Mouse (Mus musculus) forebrain, embryonic 11.5 days (tissue): ENCODE measurements around the gene Wdr62. TPM values are rescaled to one million over a fixed set of nuclear protein-coding genes. Genes with fewer than 3 reads are reported as not detected.
A peak's percentile ranks its signal among the peaks of the same experiment; 100 is the strongest.
"Not testable (repeated sequence)": the region's sequence is repeated elsewhere in the genome, so short reads cannot be mapped to it uniquely, and the experiment has no call there.

Experiments used
- ATAC-seq: fragments of 200-750 bp; cut with Nextera tagmentation; replicated peaks from 2 replicates; pipeline ENCODE4 v1.8.0; 2017; ENCODE audit warnings: moderate TSS enrichment; ENCODE audit not compliant: low FRiP score
- DNase-seq: peaks from one replicate; pipeline ENCODE4 v3.0.0-alpha.2; 2017; ENCODE audit warnings: low spot score
- H3K27ac ChIP-seq: fragments of 300-500 bp; sonication (generic); 2 replicates; pipeline ENCODE4 v1.5.1; 2014; ENCODE audit warnings: low read depth, low read length
- H3K27me3 ChIP-seq: fragments of 300-500 bp; sonication (generic); 2 replicates; pipeline ENCODE4 v1.6.1; 2014; ENCODE audit warnings: mild to moderate bottlenecking, low read length, mixed read lengths; ENCODE audit not compliant: control insufficient read depth, insufficient read depth
- H3K36me3 ChIP-seq: fragments of 300-500 bp; sonication (generic); 2 replicates; pipeline ENCODE4 v1.6.1; 2014; ENCODE audit warnings: mild to moderate bottlenecking, low read length, moderate library complexity, mixed read lengths; ENCODE audit not compliant: control insufficient read depth, insufficient read depth
- H3K4me1 ChIP-seq: fragments of 300-500 bp; sonication (generic); replicated peaks from 2 replicates; pipeline ENCODE4 v1.6.1; 2014; ENCODE audit warnings: low read length, mixed read lengths; ENCODE audit not compliant: control insufficient read depth, insufficient read depth
- H3K4me2 ChIP-seq: fragments of 300-500 bp; sonication (generic); 2 replicates; pipeline ENCODE4 v1.6.1; 2014; ENCODE audit warnings: low read depth, mild to moderate bottlenecking, low read length, moderate library complexity, mixed read lengths; ENCODE audit not compliant: severe bottlenecking
- H3K4me3 ChIP-seq: fragments of 300-500 bp; sonication (generic); 2 replicates; pipeline ENCODE4 v1.5.1; 2014; ENCODE audit warnings: low read depth, low read length
- H3K9ac ChIP-seq: fragments of 300-500 bp; sonication (generic); 2 replicates; pipeline ENCODE4 v1.6.1; 2014; ENCODE audit warnings: low read length
- H3K9me3 ChIP-seq: fragments of 300-500 bp; sonication (generic); 2 replicates; pipeline ENCODE4 v1.6.1; 2016; ENCODE audit warnings: low read length, mixed read lengths; ENCODE audit not compliant: control insufficient read depth
- WGBS: fragments of 180-500 bp; shearing (Covaris S2); extraction: QIAGEN DNeasy Blood & Tissue Kit; methylation state at CpG from one replicate; pipeline ENCODE4 v1.1.7; 2014; 5-methylcytosine and 5-hydroxymethylcytosine counted together
- polyA plus RNA-seq: library from polyadenylated mRNA; unstranded; fragments of >200 nt; fragmentation: Nextera tagmentation; extraction: Ambion mirVana; gene quantifications from 2 replicates; pipeline ENCODE4 v1.2.1, GENCODE M21; 2014

The Wdr62 gene
- polyA plus RNA-seq, 1 experiment from 2014 or later, result 21.7 TPM

DNA sequence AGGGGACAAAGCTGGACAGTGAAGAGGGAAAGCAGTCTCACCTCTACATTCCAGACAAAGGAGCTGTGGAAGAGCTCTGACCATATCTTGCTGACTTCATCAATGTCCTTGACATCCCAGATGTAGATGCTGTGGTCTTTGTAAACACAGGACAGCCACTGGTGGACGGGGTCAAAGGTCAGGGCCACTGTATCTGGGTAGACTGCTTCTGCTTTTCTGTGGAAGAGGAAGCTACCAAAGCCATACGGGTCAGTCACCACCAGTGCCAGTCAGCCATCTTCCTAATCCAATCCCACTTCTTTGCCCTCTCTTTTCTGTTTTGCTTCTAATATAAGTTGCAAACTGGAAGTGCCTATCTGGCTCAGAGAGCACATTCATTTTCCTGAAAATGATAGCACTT, 15.2 kb downstream of the Wdr62 start:
- Histone ChIP-seq H3K9me3 (no peaks in the 10 kb centered on the region), H3K4me2 (no peak overlapping the region), H3K27me3 (no peaks in the 10 kb centered on the region), H3K36me3 (peaks cover 5% of the 10 kb centered on the region; the same call in 1 of the 2 replicates), H3K27ac (no peak overlapping the region), H3K9ac (no peak overlapping the region), H3K4me3 (no peak overlapping the region), H3K4me1 (no peaks in the 10 kb centered on the region)
- 80% methylated on average over 2 of the region's 2 CpGs for WGBS
- ATAC-seq (no peak), DNase-seq (no peak)

DNA sequence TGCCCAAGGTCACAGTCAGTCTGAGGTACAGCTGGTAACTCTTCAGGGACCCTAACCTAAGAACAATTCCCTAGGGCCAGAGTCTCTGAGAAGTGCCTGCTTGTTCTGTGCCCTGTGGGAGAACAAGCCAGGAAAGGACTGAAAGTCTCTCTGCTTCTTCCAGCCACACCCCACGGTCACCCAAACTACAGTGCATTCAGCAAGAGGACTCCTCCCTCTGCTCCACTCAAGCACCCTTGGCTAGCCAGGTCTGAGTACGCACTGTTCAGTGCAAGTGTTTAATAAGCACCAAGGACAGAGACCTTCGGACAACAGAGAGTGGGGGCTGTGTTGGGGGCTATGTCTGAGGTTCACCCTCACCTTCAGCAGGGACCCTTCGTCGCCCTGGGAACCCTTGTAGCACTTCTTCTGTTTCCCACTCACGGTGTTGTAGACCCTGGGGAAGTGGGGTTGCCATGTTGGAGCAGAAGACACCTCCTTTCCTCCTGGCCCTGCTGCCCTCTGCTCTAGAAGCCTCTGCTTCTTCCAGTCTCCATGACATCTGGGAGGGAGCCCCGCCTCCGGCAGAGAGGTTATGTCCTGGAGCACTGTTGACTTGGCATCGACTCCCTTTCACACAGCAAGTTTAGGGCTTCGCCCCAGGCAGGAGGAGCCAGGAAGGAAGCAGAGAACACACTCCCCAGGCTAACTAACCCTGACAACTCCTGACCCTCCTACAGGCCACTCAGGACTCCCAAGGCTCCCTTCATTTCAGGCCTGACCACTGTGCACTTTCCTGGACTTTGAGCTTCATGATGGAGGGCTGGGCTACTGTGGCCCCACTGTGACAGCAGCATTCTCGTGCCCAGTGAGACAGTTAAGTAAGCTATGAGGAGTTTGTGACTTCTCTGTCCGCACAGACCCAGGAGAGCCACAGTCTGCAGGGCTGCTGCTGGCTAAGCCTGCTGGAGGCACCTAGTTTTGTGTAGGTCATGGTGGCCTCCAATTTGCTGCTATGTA, 28.0 kb downstream of the Wdr62 start:
- Histone ChIP-seq H3K4me1 (no peaks in the 10 kb centered on the region), H3K4me2 (no peak overlapping the region), H3K27ac (no peak overlapping the region), H3K9ac (no peak overlapping the region), H3K9me3 (no peaks in the 10 kb centered on the region), H3K27me3 (no peaks in the 10 kb centered on the region), H3K36me3 (no peaks in the 10 kb centered on the region; the same call in 1 of the 2 replicates), H3K4me3 (no peak overlapping the region)
- ATAC-seq (no peak), DNase-seq (no peak)
- 90% methylated on average over 12 of the region's 12 CpGs for WGBS

DNA sequence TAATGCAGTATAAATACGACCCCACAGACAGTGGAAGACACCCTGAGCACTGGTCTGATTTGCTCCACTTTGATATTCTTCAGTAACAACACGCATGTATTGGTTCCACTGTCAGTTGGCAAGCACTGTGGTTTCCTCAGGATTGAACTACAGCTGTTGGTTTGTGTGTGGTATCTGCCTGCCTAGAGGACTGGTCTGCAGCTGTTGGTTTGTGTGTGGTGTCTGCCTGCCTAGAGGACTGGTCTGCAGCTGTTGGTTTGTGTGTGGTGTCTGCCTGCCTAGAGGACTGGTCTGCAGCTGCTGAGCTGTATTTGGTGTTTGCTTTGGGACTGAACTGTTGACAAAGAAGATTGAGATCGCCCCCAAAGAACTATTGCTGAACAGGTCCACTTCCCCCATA, 42.8 kb downstream of the Wdr62 start:
- 87% methylated on average over 3 of the region's 3 CpGs for WGBS
- not testable (repeated sequence) for H3K27ac ChIP-seq, H3K4me2 ChIP-seq, H3K9ac ChIP-seq, DNase-seq, H3K4me3 ChIP-seq, ATAC-seq, H3K4me1 ChIP-seq, H3K9me3 ChIP-seq, H3K27me3 ChIP-seq, H3K36me3 ChIP-seq

DNA sequence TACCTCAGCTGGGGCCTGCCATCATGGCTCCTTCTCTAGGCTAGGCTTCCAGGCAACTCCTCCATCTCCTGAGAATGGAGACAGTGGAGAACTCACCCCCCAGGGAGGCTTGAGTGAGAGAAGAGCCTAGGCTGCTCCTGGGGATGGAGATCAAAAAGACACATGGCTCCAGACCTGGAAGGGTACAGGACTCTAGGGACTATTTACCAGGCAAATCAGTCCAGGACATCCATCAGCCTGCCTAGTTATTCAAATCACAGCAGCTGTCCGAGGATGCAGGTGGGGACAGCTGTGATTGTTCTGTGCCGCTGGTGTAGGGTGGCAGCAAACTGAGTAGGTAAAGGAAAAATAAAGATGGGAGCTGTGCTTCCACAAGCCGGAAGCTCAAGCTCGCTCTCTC, 44.6 kb downstream of the Wdr62 start, which contains the start of gene Ovol3:
Gene Ovol3 (minus strand): TSS at position 101 of the 400 bp plus-strand sequence.
- H3K36me3 ChIP-seq, result no peaks in the 10 kb centered on the region; the same call in 1 of the 2 replicates
- 93% methylated on average over 4 of the region's 4 CpGs for WGBS
- no peaks in the 10 kb centered on the region for H3K9me3 ChIP-seq
- DNase-seq (no peak), ATAC-seq (no peak)
- no peaks in the 10 kb centered on the region for H3K27me3 ChIP-seq
- H3K4me3 ChIP-seq, result no peak within 1 kb of the TSS
- no peak within 1 kb of the TSS for H3K4me2 ChIP-seq
- no peak within 1 kb of the TSS for H3K27ac ChIP-seq
- peaks cover 5% of the 10 kb centered on the region for H3K4me1 ChIP-seq
- no peak within 1 kb of the TSS for H3K9ac ChIP-seq

DNA sequence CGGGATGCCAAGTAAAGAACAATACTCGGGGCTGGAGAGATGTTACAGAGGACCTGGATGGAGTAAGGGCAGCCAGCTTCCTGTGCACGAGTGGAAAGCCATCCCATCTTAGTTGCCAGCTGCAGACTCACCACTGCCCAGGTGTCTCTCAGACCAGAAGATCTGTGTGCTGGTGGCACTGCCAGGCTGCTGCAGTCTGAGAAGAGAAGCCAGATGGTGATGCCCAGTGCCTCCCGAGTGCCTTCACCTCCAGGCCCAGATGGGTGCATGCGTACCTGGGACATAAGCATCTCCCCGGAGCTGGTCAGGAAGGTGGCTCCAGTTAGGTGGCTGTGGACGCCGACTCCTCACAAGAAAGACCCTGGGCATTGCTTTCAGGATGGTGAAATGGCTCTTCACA, 45.1 kb downstream of the Wdr62 start:
- Histone ChIP-seq H3K4me3 (no peak overlapping the region), H3K36me3 (no peaks in the 10 kb centered on the region; the same call in 1 of the 2 replicates), H3K27me3 (no peaks in the 10 kb centered on the region), H3K4me2 (no peak overlapping the region), H3K27ac (no peak overlapping the region), H3K4me1 (peaks cover 5% of the 10 kb centered on the region), H3K9ac (no peak overlapping the region), H3K9me3 (no peaks in the 10 kb centered on the region)
- WGBS, result 92% methylated on average over 8 of the region's 8 CpGs
- DNase-seq, result no peak
- ATAC-seq, result no peak

DNA sequence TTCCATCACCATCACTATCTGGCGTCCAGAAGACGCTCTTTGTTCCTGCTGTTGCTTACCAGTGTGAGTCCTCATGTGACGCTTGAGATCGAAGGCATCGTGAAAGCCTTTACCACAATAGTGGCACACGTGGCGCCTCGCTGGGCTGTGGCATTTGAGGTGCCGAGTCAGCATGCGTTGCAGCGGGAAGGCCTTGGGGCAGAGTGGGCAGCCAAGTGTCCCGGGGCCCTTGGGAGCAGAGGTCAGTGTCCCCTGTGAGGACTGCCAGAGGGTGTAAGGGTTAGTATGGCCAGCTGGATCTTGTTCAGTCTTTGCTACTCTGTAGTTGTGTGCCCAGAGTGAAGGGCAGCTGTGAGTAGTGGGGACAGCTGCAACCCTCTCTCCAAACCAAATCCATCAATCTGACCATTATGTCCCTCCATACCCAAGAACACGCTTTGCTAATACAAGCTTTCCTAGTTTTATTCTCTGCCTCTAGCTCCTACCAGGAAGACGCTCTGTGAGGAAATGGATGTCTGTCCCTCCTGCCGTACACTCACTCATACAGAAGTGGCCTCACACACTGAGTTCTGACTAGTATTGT, 45.9 kb downstream of the Wdr62 start:
- H3K27me3 ChIP-seq, result no peaks in the 10 kb centered on the region
- DNase-seq, result no peak
- H3K27ac ChIP-seq, result no peak overlapping the region
- WGBS, result 93% methylated on average over 15 of the region's 15 CpGs
- no peak overlapping the region for H3K9ac ChIP-seq
- no peak overlapping the region for H3K4me2 ChIP-seq
- H3K36me3 ChIP-seq, result no peaks in the 10 kb centered on the region; the same call in 1 of the 2 replicates
- H3K4me1 ChIP-seq, result peaks cover 5% of the 10 kb centered on the region
- no peaks in the 10 kb centered on the region for H3K9me3 ChIP-seq
- no peak for ATAC-seq
- H3K4me3 ChIP-seq, result no peak overlapping the region

DNA sequence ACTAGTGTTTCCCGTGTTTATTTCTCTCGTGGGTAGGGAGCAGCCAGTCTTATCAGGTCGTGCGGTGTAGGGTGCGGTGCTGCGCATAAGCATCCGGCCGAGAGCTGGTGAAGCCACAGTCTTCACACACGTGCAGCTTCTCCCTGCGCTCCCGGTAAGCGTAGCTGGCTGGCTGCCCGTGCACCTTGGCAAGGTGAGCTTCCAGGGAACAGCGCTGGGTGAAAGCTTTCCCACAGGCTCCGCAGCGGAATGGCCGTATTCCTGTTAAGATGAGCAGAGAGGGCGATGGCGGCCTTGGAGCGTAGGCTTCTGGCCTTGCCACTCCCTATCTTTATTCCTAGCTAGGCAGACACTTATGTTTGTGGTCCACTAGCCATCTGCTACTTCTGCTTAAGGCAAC, 46.8 kb downstream of the Wdr62 start:
- no peak for DNase-seq
- H3K4me1 ChIP-seq, result peaks cover 5% of the 10 kb centered on the region
- H3K4me3 ChIP-seq, result no peak overlapping the region
- H3K9ac ChIP-seq, result no peak overlapping the region
- 92% methylated on average over 20 of the region's 20 CpGs for WGBS
- H3K4me2 ChIP-seq, result peak overlapping the region; percentile 64; the same call in 1 of the 2 replicates
- no peaks in the 10 kb centered on the region for H3K9me3 ChIP-seq
- no peak overlapping the region for H3K27ac ChIP-seq
- no peak for ATAC-seq
- no peaks in the 10 kb centered on the region; the same call in 1 of the 2 replicates for H3K36me3 ChIP-seq
- no peaks in the 10 kb centered on the region for H3K27me3 ChIP-seq

DNA sequence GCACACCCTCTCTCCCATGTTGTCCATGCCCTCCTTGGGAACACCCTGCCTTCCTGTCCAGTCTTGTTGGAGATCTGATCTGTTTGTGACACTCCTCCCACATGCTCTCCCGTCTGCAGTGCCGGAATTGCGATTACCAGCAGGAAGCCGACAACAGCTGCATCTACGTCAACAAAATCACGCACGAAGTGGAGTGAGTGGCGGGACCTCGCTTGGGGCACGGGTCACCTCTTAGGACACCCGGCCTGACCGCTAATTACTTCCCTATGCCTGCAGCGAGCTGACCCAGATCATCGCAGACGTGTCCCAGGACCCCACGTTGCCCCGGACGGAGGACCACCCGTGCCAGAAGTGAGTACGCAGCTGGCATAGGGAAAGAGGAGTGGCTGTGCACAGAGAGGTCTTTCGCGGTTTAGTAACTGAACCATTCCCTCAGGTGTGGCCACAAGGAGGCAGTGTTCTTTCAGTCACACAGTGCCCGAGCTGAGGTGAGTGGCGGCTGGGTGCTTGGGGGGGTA, 47.5 kb downstream of the Wdr62 start:
- no peaks in the 10 kb centered on the region; the same call in 1 of the 2 replicates for H3K36me3 ChIP-seq
- ATAC-seq, result peak; percentile 28
- DNase-seq, result peak; percentile 79
- H3K27ac ChIP-seq, result peak overlapping the region; percentile 96; the same call in 1 of the 2 replicates
- peak overlapping the region; percentile 79 for H3K4me3 ChIP-seq
- H3K9ac ChIP-seq, result peak overlapping the region; percentile 78
- H3K9me3 ChIP-seq, result no peaks in the 10 kb centered on the region
- H3K4me2 ChIP-seq, result peak overlapping the region; percentile 64
- no peaks in the 10 kb centered on the region for H3K27me3 ChIP-seq
- WGBS, result 6% methylated on average over 24 of the region's 24 CpGs
- peaks cover 5% of the 10 kb centered on the region for H3K4me1 ChIP-seq
